Mouse (Mus musculus) lung, postnatal 0 days (tissue): Measurements from ENCODE around the gene Slc25a42.

ENCODE experiments used
- CTCF ChIP-seq: IDR thresholded peaks from 2 replicates; pipeline ENCODE4 v1.5.1; 2016; ENCODE audit warnings: antibody characterized with exemption, mild to moderate bottlenecking
- EP300 ChIP-seq: IDR thresholded peaks from 2 replicates; pipeline ENCODE4 v1.6.1; 2016; ENCODE audit warnings: antibody characterized with exemption, mild to moderate bottlenecking, control low read depth

GRCm38 (mm10) chr8:70259043-70259442 is 46.9 kb upstream of the Slc25a42 start:
- TF ChIP-seq CTCF (no peak), EP300 (no peak)
